Comparison of ENCODE assay signal across 20 mouse cellular contexts in genomic region chr4:100247826-100248225, GRCm38 (mm10).
A peak's percentile ranks its signal among the peaks of the same experiment; 100 is the strongest.
DNase-seq lines count a peak whose midpoint lies in the region; ATAC-seq and TF ChIP-seq lines count a peak whose summit lies in the region.
"Had no signal": no experiment of that assay in that cellular context is flagged by ENCODE, and none has a peak within 500 bp of the region (broad histone marks: within the 10 kb centered on the region; RNA-seq: fewer than 3 reads in every experiment).

No protein-coding gene starts in this region.

- no peaks in the 10 kb centered on the region for H3K27me3 ChIP-seq in lung, embryonic 14.5 days (ENCODE audit: insufficient read depth, low read length)
- no peaks in the 10 kb centered on the region for H3K27me3 ChIP-seq in kidney, embryonic 15.5 days
- no peaks in the 10 kb centered on the region; the same call in 1 of the 2 replicates for H3K27me3 ChIP-seq in small intestine, adult 2 months (ENCODE audit: control insufficient read depth, insufficient read depth, low read length)
- no peaks in the 10 kb centered on the region for H3K27me3 ChIP-seq in hindbrain, embryonic 16.5 days (replicated peaks; ENCODE audit: control insufficient read depth, insufficient read depth, low read length)
- H3K27me3 ChIP-seq: heart, embryonic 15.5 days; megakaryocyte, embryonic 14.5 days had no signal

- H3K36me3 ChIP-seq in lung, embryonic 14.5 days (ENCODE audit: insufficient read depth), result no peaks in the 10 kb centered on the region
- no peaks in the 10 kb centered on the region for H3K36me3 ChIP-seq in kidney, embryonic 15.5 days
- no peaks in the 10 kb centered on the region for H3K36me3 ChIP-seq in small intestine, adult 2 months (ENCODE audit: control insufficient read depth, insufficient read depth, low read length)
- no peaks in the 10 kb centered on the region for H3K36me3 ChIP-seq in hindbrain, embryonic 16.5 days (ENCODE audit: control insufficient read depth, insufficient read depth, low read length)
- H3K36me3 ChIP-seq: heart, embryonic 15.5 days; hindbrain, embryonic 10.5 days had no signal

- no peak overlapping the region for H3K9ac ChIP-seq in lung, embryonic 14.5 days
- no peak overlapping the region for H3K9ac ChIP-seq in kidney, embryonic 15.5 days
- H3K9ac ChIP-seq in hindbrain, embryonic 16.5 days (ENCODE audit: low read depth, low read length), result no peak overlapping the region
- H3K9ac ChIP-seq: heart, embryonic 15.5 days; liver, postnatal 0 days had no signal

- no peak for TF ChIP-seq CTCF in lung, embryonic 14.5 days (IDR thresholded peaks at IDR 0.05; ENCODE audit: low read depth)
- no peak for TF ChIP-seq CTCF in small intestine, adult 2 months (IDR thresholded peaks at IDR 0.05; ENCODE audit: extremely low read depth, insufficient read length, insufficient replicate concordance, low read depth, low read length)

- peak; percentile 36 for ATAC-seq in lung, embryonic 14.5 days (ENCODE audit: insufficient read depth)
- ATAC-seq in kidney, embryonic 15.5 days (replicated peaks; ENCODE audit: low FRiP score), result peak; percentile 63
- ATAC-seq in hindbrain, embryonic 16.5 days, result no peak
- ATAC-seq: forebrain, embryonic 14.5 days; inflammation-experienced regulatory T-cells, adult 6 months; liver, postnatal 0 days; midbrain, embryonic 16.5 days had no signal

- no peak for TF ChIP-seq POLR2A in small intestine, adult 2 months (IDR thresholded peaks at IDR 0.05; ENCODE audit: low read depth, low read length)

- no peak overlapping the region for H3K4me3 ChIP-seq in lung, embryonic 14.5 days (ENCODE audit: low read depth, low read length)
- no peak overlapping the region for H3K4me3 ChIP-seq in kidney, embryonic 15.5 days (replicated peaks)
- no peak overlapping the region for H3K4me3 ChIP-seq in small intestine, adult 2 months (ENCODE audit: low read depth, low read length)
- H3K4me3 ChIP-seq in hindbrain, embryonic 16.5 days (ENCODE audit: low read length), result no peak overlapping the region
- H3K4me3 ChIP-seq: heart, embryonic 15.5 days; hindbrain, embryonic 10.5 days; megakaryocyte, embryonic 14.5 days had no signal

- no peak overlapping the region for H3K4me2 ChIP-seq in lung, embryonic 14.5 days
- no peak overlapping the region for H3K4me2 ChIP-seq in kidney, embryonic 15.5 days
- H3K4me2 ChIP-seq in hindbrain, embryonic 16.5 days (ENCODE audit: low read length), result no peak overlapping the region
- H3K4me2 ChIP-seq: heart, embryonic 15.5 days had no signal

- H3K4me1 ChIP-seq in lung, embryonic 14.5 days (ENCODE audit: insufficient read depth), result peaks cover 24% of the 10 kb centered on the region
- peaks cover 40% of the 10 kb centered on the region for H3K4me1 ChIP-seq in kidney, embryonic 15.5 days
- H3K4me1 ChIP-seq in small intestine, adult 2 months (ENCODE audit: control insufficient read depth, insufficient read depth, insufficient read length, low read length), result peaks cover 2% of the 10 kb centered on the region; the same call in 1 of the 2 replicates
- no peaks in the 10 kb centered on the region for H3K4me1 ChIP-seq in hindbrain, embryonic 16.5 days (ENCODE audit: control insufficient read depth, insufficient read depth, low read depth, low read length)
- H3K4me1 ChIP-seq: megakaryocyte, embryonic 14.5 days had no signal

- H3K27ac ChIP-seq in lung, embryonic 14.5 days (ENCODE audit: low read depth), result peak overlapping the region; percentile 10; the same call in 1 of the 2 replicates
- peak overlapping the region; percentile 78 for H3K27ac ChIP-seq in kidney, embryonic 15.5 days
- 0 out of 2 replicates have a peak overlapping the region, but pooled peaks have one; percentile 7 for H3K27ac ChIP-seq in small intestine, adult 2 months (ENCODE audit: insufficient read depth, low read depth, low read length)
- no peak overlapping the region for H3K27ac ChIP-seq in hindbrain, embryonic 16.5 days (ENCODE audit: low read depth, low read length)
- H3K27ac ChIP-seq: heart, embryonic 15.5 days; hindbrain, embryonic 10.5 days had no signal

- peak; percentile 44 for DNase-seq in lung, embryonic 14.5 days
- DNase-seq in lung, postnatal 4 days, result no peak
- peak; percentile 61 for DNase-seq in adipocyte (ENCODE audit: low spot score)
- DNase-seq in left cerebral cortex, postnatal 4 days, result no peak
- DNase-seq: adrenal gland, adult 2 months; cerebellum, postnatal 14 days; layer of hippocampus, adult 9-11 months; liver; liver, postnatal 0 days; spleen, adult 18-20 months; thymus, adult 2 months had no signal

- intact Hi-C loops in left cerebral cortex, postnatal 4 days (cut with DNase I), result no loop called here

- no peaks in the 10 kb centered on the region for H3K9me3 ChIP-seq in lung, embryonic 14.5 days (ENCODE audit: low read depth, low read length)
- H3K9me3 ChIP-seq in kidney, embryonic 15.5 days (replicated peaks), result no peaks in the 10 kb centered on the region
- no peaks in the 10 kb centered on the region for H3K9me3 ChIP-seq in hindbrain, embryonic 16.5 days (ENCODE audit: control insufficient read depth, low read length)
- H3K9me3 ChIP-seq: heart, embryonic 15.5 days; hindbrain, embryonic 10.5 days; megakaryocyte, embryonic 14.5 days had no signal

- WGBS in lung, embryonic 14.5 days, result 41% methylated on average over 7 of the region's 7 CpGs
- WGBS in kidney, embryonic 15.5 days, result 44% methylated on average over 7 of the region's 7 CpGs
- WGBS in small intestine, adult 2 months, result 59% methylated on average over 7 of the region's 7 CpGs
- 81% methylated on average over 7 of the region's 7 CpGs for WGBS in hindbrain, embryonic 16.5 days

Comparison
In these comparisons a context has a peak if more than half of its experiments do, and no peak if none do; other contexts are left out.
1. DNase-seq: peak in lung, embryonic 14.5 days (single experiment) and adipocyte (single experiment); none in lung, postnatal 4 days (0 of 2) and left cerebral cortex, postnatal 4 days (single experiment).